Mouse (Mus musculus) ES-E14 (cell line): ENCODE data around the gene Nap1l1. TPM values are rescaled to one million over a fixed set of nuclear protein-coding genes. Genes with fewer than 3 reads are reported as not detected.

Experiments
- DNase-seq: peaks from one replicate; pipeline ENCODE4 v3.0.0-alpha.2; 2013; ENCODE audit warnings: low read depth, low spot score
- H3K27ac ChIP-seq: 2 replicates; pipeline ENCODE4 v1.5.1; 2012; ENCODE audit warnings: low read depth, mild to moderate bottlenecking, low read length, moderate library complexity, mixed read lengths; ENCODE audit not compliant: poor library complexity, insufficient read depth, severe bottlenecking
- H3K36me3 ChIP-seq: 2 replicates; pipeline ENCODE4 v1.6.1; 2012; ENCODE audit warnings: mild to moderate bottlenecking, low read length, moderate library complexity, mixed read lengths; ENCODE audit not compliant: control insufficient read depth, poor library complexity, insufficient read depth, severe bottlenecking
- H3K4me1 ChIP-seq, 2 experiments: fragments of 150-350 bp in 1 of 2; sonication (generic) in 1 of 2; 2 replicates each; pipeline ENCODE4 v1.6.1; 2012; ENCODE audit warnings: low read length in 2 of 2, mild to moderate bottlenecking in 1 of 2, mixed read lengths in 1 of 2; ENCODE audit not compliant: control insufficient read depth in 2 of 2, insufficient read depth in 2 of 2, poor library complexity in 1 of 2
- H3K4me3 ChIP-seq, 2 experiments: fragments of 150-350 bp in 1 of 2; sonication (generic) in 1 of 2; 2 replicates each; pipeline ENCODE4 v1.5.1; 2012; ENCODE audit warnings: low read length in 2 of 2, low read depth in 1 of 2, mild to moderate bottlenecking in 1 of 2, mixed read lengths in 1 of 2; ENCODE audit not compliant: insufficient read depth in 1 of 2, poor library complexity in 1 of 2, severe bottlenecking in 1 of 2
- H3K9ac ChIP-seq: 2 replicates; pipeline ENCODE4 v1.6.1; 2012; ENCODE audit warnings: low read depth, mild to moderate bottlenecking, low read length, mixed read lengths; ENCODE audit not compliant: poor library complexity, insufficient read depth, severe bottlenecking
- H3K9me3 ChIP-seq: fragments of 150-350 bp; sonication (generic); 2 replicates; pipeline ENCODE4 v1.6.1; 2012; ENCODE audit warnings: low read depth, mild to moderate bottlenecking, low read length; ENCODE audit not compliant: control insufficient read depth, insufficient read depth
- CHD2 ChIP-seq: IDR thresholded peaks from 2 replicates; pipeline ENCODE4 v1.6.1; 2014; ENCODE audit warnings: mild to moderate bottlenecking, low read depth, low read length, inconsistent platforms
- HCFC1 ChIP-seq: IDR thresholded peaks from 2 replicates; pipeline ENCODE4 v1.6.1; 2012; ENCODE audit warnings: low read length, inconsistent platforms, borderline replicate concordance; ENCODE audit not compliant: insufficient read depth
- MAFK ChIP-seq: IDR thresholded peaks from 2 replicates; pipeline ENCODE4 v1.6.1; 2014; ENCODE audit warnings: mild to moderate bottlenecking, low read depth, low read length, inconsistent platforms; ENCODE audit not compliant: insufficient read depth
- ZC3H11A ChIP-seq: IDR thresholded peaks from 2 replicates; pipeline ENCODE4 v1.6.1; 2012; ENCODE audit warnings: low read depth, mild to moderate bottlenecking, inconsistent platforms, low read length, borderline replicate concordance
- ZNF384 ChIP-seq: IDR thresholded peaks from 2 replicates; pipeline ENCODE4 v1.6.1; 2012; ENCODE audit warnings: low read depth, low read length, inconsistent platforms
- in situ Hi-C, 2 experiments: fragments of 600-800 bp; cut with MboI; formaldehyde crosslinking; loops; one replicate each; pipeline ENCODE4 v1.15.1; 2025; ENCODE audit warnings: low sequenced_read_pairs in 2 of 2, inconsistent platforms in 1 of 2; ENCODE audit not compliant: unreplicated experiment in 2 of 2
- total RNA-seq: library from RNA; depleted of rRNA; stranded (reverse); fragments of 300-350 nt; gene quantifications from 2 replicates; pipeline ENCODE4 v1.2.3, GENCODE M21; 2012

The Nap1l1 gene
- total RNA-seq, 1 experiment: 258 TPM

DNA sequence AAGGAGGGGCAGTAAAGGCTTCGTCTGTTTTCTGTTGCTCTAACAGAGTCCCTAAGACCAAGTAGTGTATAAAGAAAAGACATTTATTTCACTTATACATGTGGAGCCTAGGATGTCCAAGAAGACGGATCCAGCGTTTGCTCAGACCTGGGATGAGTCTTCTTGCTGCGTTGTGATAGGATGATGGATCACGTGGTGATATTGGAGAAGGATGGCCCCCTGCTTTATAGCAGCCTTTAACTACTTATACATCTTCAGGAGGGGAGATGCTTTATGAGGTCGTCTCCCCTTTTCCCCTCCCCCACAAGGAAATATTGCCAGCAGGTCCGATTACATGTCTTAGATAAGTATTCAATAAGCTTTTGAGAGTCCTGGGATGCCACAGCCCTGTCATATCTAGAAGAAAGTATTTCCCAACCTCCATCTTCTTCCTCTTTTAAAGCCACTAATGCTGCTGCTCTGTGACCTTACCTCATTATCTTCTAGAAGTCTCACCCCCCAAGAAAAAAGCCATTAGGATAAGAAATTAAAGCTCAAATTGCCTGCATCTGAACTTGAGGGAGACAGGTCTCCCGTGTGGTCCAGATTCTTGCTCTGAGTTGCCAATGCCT, 18.2 kb upstream of the Nap1l1 start:
- in situ Hi-C loops: no loop called here
- DNase-seq: no peak
- Histone ChIP-seq H3K9me3 (no peaks in the 10 kb centered on the region), H3K36me3 (no peaks in the 10 kb centered on the region), H3K27ac (no peak overlapping the region), H3K4me1 (no peaks in the 10 kb centered on the region), H3K4me3 (no peak overlapping the region), H3K9ac (no peak overlapping the region)
- no peak for TF ChIP-seq CHD2
- TF ChIP-seq ZNF384: no peak
- TF ChIP-seq ZC3H11A: no peak
- no peak for TF ChIP-seq MAFK
- no peak for TF ChIP-seq HCFC1

DNA sequence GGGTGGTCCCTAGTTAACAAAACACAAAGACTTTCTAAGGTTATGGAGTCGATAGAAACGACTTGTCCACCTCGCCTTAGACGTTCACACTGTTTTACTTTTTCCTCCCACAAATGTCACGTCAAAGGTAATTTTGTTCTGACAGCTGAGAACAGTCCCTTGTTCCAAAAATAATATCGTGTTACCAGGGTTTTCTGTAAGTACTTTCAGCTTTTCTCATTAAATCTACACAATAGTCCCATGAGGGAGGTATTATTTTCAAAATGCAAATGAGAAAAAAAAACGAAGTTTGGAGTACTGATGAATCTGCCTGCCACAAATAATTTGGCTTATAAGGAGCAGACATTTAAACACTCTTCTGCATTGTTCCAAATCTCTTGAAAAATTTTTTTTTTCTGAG, 14.9 kb upstream of the Nap1l1 start:
- in situ Hi-C loops: no loop called here
- Histone ChIP-seq H3K9ac (no peak overlapping the region), H3K4me3 (no peak overlapping the region)

DNA sequence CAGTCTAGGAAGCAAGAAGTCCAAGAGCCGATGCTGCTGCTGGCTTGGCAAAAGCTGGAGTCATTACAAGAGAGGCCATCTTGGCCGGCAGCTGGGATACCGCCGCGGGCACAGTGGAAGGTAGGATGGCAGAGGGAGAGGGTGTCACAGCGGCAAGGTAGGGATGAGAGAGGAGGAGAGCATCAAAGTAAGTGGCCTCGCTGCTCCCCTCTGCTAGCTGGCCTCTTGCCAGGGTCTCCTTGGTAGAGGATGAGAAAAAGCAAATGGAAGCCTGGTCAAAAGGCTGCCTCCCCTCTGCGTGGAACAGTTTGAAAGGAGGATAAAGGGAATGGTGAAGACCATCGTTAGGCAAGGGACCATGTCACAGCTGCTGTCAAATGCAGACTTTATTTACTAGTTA, 14.0 kb upstream of the Nap1l1 start:
- Histone ChIP-seq H3K36me3 (no peaks in the 10 kb centered on the region), H3K27ac (no peak overlapping the region), H3K4me1 (no peaks in the 10 kb centered on the region), H3K9ac (no peak overlapping the region; the same call in 1 of the 2 replicates), H3K4me3 (no peak overlapping the region), H3K9me3 (no peaks in the 10 kb centered on the region)
- in situ Hi-C loops: no loop called here
- no peak for DNase-seq
- TF ChIP-seq CHD2: no peak
- TF ChIP-seq ZC3H11A: no peak
- no peak for TF ChIP-seq ZNF384
- no peak for TF ChIP-seq HCFC1
- no peak for TF ChIP-seq MAFK

More for the DNA sequence above, 14.9 kb upstream of the Nap1l1 start:
- Histone ChIP-seq H3K36me3 (no peaks in the 10 kb centered on the region), H3K9me3 (no peaks in the 10 kb centered on the region), H3K27ac (no peak overlapping the region), H3K4me1 (no peaks in the 10 kb centered on the region)
- TF ChIP-seq HCFC1 (no peak), MAFK (no peak), ZC3H11A (no peak), CHD2 (no peak), ZNF384 (no peak)
- DNase-seq: no peak

DNA sequence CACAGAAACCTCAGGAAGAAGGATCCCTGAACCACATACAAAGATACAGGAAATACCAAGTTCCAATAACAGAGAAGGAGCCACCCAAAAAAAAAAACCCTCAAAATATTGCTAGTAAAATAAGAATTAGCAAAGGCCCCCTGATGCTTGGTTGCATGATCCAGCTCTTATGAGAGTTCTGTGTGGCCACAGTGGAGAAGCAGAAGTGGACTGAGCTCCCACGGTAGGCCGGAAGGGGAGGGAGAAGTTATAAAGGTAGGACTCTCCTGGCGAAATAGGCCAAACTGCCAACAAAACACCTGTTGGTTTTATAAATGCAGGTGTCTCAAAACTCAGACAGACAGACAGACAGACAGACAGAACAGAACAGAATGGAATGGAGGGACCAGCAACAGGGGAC, 13.1 kb upstream of the Nap1l1 start:
- no peaks in the 10 kb centered on the region for H3K36me3 ChIP-seq
- no peak overlapping the region for H3K9ac ChIP-seq
- TF ChIP-seq HCFC1: no peak
- no peak for TF ChIP-seq CHD2
- TF ChIP-seq MAFK: no peak
- no peak for TF ChIP-seq ZNF384
- no peak for TF ChIP-seq ZC3H11A
- H3K4me1 ChIP-seq: no peaks in the 10 kb centered on the region
- in situ Hi-C loops: no loop called here
- no peak overlapping the region for H3K27ac ChIP-seq
- no peaks in the 10 kb centered on the region for H3K9me3 ChIP-seq
- H3K4me3 ChIP-seq: no peak overlapping the region
- DNase-seq: no peak

DNA sequence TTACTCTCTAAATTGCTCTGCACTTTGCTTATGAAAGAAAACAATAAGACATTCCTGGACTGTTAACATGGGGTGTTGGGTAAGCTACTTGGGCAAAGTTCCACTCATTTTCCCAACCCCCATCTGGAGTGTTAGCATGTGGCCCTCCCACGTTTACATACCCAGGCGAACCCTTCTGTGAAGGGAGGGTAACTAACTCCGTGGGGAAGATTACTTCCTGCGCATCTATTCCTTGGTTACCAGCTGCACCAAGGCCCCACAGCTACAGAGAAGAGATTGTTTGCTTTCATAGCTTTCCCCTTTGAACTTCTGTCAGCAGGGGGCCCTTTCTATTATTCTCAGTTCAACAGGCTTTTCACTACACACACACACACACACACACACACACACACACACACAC, 12.6 kb upstream of the Nap1l1 start:
- no peak for DNase-seq
- Histone ChIP-seq H3K36me3 (no peaks in the 10 kb centered on the region), H3K4me1 (no peaks in the 10 kb centered on the region), H3K27ac (no peak overlapping the region), H3K9ac (no peak overlapping the region), H3K9me3 (no peaks in the 10 kb centered on the region), H3K4me3 (no peak overlapping the region)
- TF ChIP-seq CHD2 (no peak), ZNF384 (no peak), HCFC1 (no peak), ZC3H11A (no peak), MAFK (no peak)
- in situ Hi-C loops: no loop called here
